Mouse (Mus musculus): Measurements from ENCODE around the gene Inpp4b.

- no peak for TF ChIP-seq CTCF (IDR thresholded peaks at IDR 0.05; ENCODE audit: control insufficient read depth, insufficient read depth, insufficient read length)
- TF ChIP-seq FOSL1 (IDR thresholded peaks at IDR 0.05; ENCODE audit: insufficient read depth, low read length, poor library complexity, severe bottlenecking): no peak
- no peak for TF ChIP-seq MAX (IDR thresholded peaks at IDR 0.05)
- no peak for TF ChIP-seq CEBPB (IDR thresholded peaks at IDR 0.05; ENCODE audit: low read depth)
- no peak for TF ChIP-seq MYOD1 (IDR thresholded peaks at IDR 0.05; ENCODE audit: control insufficient read depth, insufficient read length, low read depth)
- TF ChIP-seq MYOG (IDR thresholded peaks at IDR 0.05; ENCODE audit: control insufficient read depth, extremely low read depth, insufficient read length): no peak
Measured at GRCm38 (mm10) chr8:81856608-81857007, 514.3 kb downstream of the Inpp4b start.

Measured in C2C12 (cell line).